ENCODE assay signal across 33 mouse cellular contexts in the genomic region with DNA sequence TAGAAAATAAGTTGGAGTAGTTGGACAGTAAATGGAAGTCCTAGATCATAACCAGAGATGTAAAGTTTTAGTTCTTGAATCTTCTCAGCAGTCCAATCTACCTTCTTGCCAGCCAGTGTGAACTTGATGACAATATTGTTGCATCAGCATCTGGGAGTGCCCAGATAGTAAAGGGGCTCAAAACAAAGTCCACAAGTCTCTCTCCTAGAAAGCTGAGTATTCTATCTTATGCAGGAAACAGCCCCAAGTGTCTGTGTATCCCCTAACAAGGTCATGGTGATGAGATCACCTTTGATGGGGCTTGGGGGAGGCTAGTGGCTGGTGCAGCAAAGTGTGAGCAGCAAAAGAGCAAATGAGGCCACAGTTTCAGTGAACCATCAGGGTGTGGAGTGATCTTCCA.
"Had no signal": no experiment of that assay in that cellular context is flagged by ENCODE, and none has a peak within 500 bp of the region (broad histone marks: within the 10 kb centered on the region; RNA-seq: fewer than 3 reads in every experiment).

No protein-coding gene starts in this region.

- H3K4me1 ChIP-seq: heart, embryonic 10.5 days; heart, embryonic 12.5 days; heart, embryonic 13.5 days; heart, embryonic 15.5 days; hindbrain, embryonic 10.5 days; hindbrain, embryonic 12.5 days; hindbrain, embryonic 13.5 days; hindbrain, embryonic 15.5 days; kidney, embryonic 15.5 days had no signal

- H3K4me2 ChIP-seq: heart, embryonic 11.5 days; heart, embryonic 12.5 days; heart, embryonic 13.5 days; heart, embryonic 15.5 days; hindbrain, embryonic 12.5 days; hindbrain, embryonic 13.5 days; hindbrain, embryonic 14.5 days; hindbrain, embryonic 15.5 days; kidney, embryonic 15.5 days had no signal

- H3K4me3 ChIP-seq: heart, embryonic 10.5 days; heart, embryonic 12.5 days; heart, embryonic 13.5 days; heart, embryonic 15.5 days; hindbrain, embryonic 10.5 days; hindbrain, embryonic 12.5 days; hindbrain, embryonic 13.5 days; hindbrain, embryonic 15.5 days; kidney, embryonic 15.5 days; layer of hippocampus, adult 2 months; left cerebral cortex, adult 2 months had no signal

- ATAC-seq: hindbrain, embryonic 16.5 days; hindbrain, postnatal 0 days; inflammation-experienced regulatory T-cells, adult 6 months had no signal

- H3K27me3 ChIP-seq: heart, embryonic 12.5 days; heart, embryonic 13.5 days; heart, embryonic 15.5 days; hindbrain, embryonic 12.5 days; hindbrain, embryonic 13.5 days; hindbrain, embryonic 15.5 days; kidney, embryonic 15.5 days had no signal

- DNase-seq: heart, postnatal 10 days; heart, postnatal 14 days; heart, postnatal 36 days; heart, postnatal 4 days; kidney, adult 11 months; kidney, adult 18-20 months; kidney, adult 2 months; kidney, adult 8-10 months; kidney, adult 9 months; kidney, postnatal 10 days; kidney, postnatal 14 days; kidney, postnatal 25 days; kidney, postnatal 36 days; kidney, postnatal 4 days; layer of hippocampus, adult 9-11 months; layer of hippocampus, postnatal 36 days had no signal

- H3K36me3 ChIP-seq: heart, embryonic 10.5 days; heart, embryonic 12.5 days; heart, embryonic 13.5 days; heart, embryonic 15.5 days; hindbrain, embryonic 10.5 days; hindbrain, embryonic 12.5 days; hindbrain, embryonic 13.5 days; hindbrain, embryonic 15.5 days; kidney, embryonic 15.5 days had no signal

- H3K27ac ChIP-seq: heart, embryonic 10.5 days; heart, embryonic 13.5 days; heart, embryonic 15.5 days; hindbrain, embryonic 10.5 days; hindbrain, embryonic 12.5 days; hindbrain, embryonic 13.5 days; hindbrain, embryonic 14.5 days; hindbrain, embryonic 15.5 days; hindbrain, postnatal 0 days; kidney, embryonic 15.5 days; kidney, postnatal 0 days; layer of hippocampus, adult 2 months; left cerebral cortex, adult 2 months had no signal

- H3K9me3 ChIP-seq: heart, embryonic 15.5 days had no signal

- H3K9ac ChIP-seq: heart, embryonic 12.5 days; heart, embryonic 13.5 days; heart, embryonic 15.5 days; hindbrain, embryonic 12.5 days; hindbrain, embryonic 13.5 days; hindbrain, embryonic 14.5 days; hindbrain, embryonic 15.5 days; kidney, embryonic 15.5 days had no signal
